Mouse (Mus musculus): ENCODE data around the gene Thy1. TPM values are rescaled to one million over a fixed set of nuclear protein-coding genes. Genes with fewer than 3 reads are reported as not detected.

The Thy1 gene
- total RNA-seq, 4 experiments from 2014 or later = 845 to 4,044 (median 2,168) TPM

- no peak for DNase-seq (ENCODE audit: low spot score in 2 of 2)
Observed at GRCm38 (mm10) chr9:44033957-44034727, 9.0 kb upstream of the Thy1 start.

- DNase-seq (ENCODE audit: low spot score in 2 of 2) = no peak
Observed at GRCm38 (mm10) chr9:44037106-44037505, 6.1 kb upstream of the Thy1 start.

- DNase-seq (ENCODE audit: low spot score in 2 of 2) = no peak
Observed at GRCm38 (mm10) chr9:44041511-44042395, 1.4 kb upstream of the Thy1 start.

- no peak for DNase-seq (ENCODE audit: low spot score in 2 of 2)
Observed at GRCm38 (mm10) chr9:44042396-44042680, 846 bp upstream of the Thy1 start.

- DNase-seq (ENCODE audit: low spot score in 2 of 2) = peak in 1 of 2 experiments; percentile 34
Observed at GRCm38 (mm10) chr9:44043708-44044425, 683 bp downstream of the Thy1 start.

- DNase-seq (ENCODE audit: low spot score in 2 of 2) = no peak
Observed at GRCm38 (mm10) chr9:44044426-44045157, 1.4 kb downstream of the Thy1 start.

GRCm38 (mm10) chr9:44045158-44045883 is 2.1 kb downstream of the Thy1 start:
- DNase-seq (ENCODE audit: low spot score in 2 of 2) = no peak

GRCm38 (mm10) chr9:44045884-44046272 is 2.7 kb downstream of the Thy1 start:
- DNase-seq (ENCODE audit: low spot score in 2 of 2) = no peak

GRCm38 (mm10) chr9:44046426-44046825 is 3.2 kb downstream of the Thy1 start:
- no peak for DNase-seq (ENCODE audit: low spot score in 2 of 2)

- no peak for DNase-seq (ENCODE audit: low spot score in 2 of 2)
Observed at GRCm38 (mm10) chr9:44047071-44047470, 3.9 kb downstream of the Thy1 start.

- no peak for DNase-seq (ENCODE audit: low spot score in 2 of 2)
Observed at GRCm38 (mm10) chr9:44047571-44048490, 4.6 kb downstream of the Thy1 start.

GRCm38 (mm10) chr9:44048541-44049380 is 5.6 kb downstream of the Thy1 start:
- peak in 1 of 2 experiments; percentile 49 for DNase-seq (ENCODE audit: low spot score in 2 of 2)

- no peak for DNase-seq (ENCODE audit: low spot score in 2 of 2)
Observed at GRCm38 (mm10) chr9:44049381-44050165, 6.4 kb downstream of the Thy1 start.

- DNase-seq (ENCODE audit: low spot score in 2 of 2) = no peak
Observed at GRCm38 (mm10) chr9:44052855-44053254, 9.7 kb downstream of the Thy1 start.

- no peak for DNase-seq (ENCODE audit: low spot score in 2 of 2)
Observed at GRCm38 (mm10) chr9:44053936-44054335, 10.8 kb downstream of the Thy1 start.

- no peak for DNase-seq (ENCODE audit: low spot score in 2 of 2)
Observed at GRCm38 (mm10) chr9:44058606-44059005, 15.4 kb downstream of the Thy1 start.

- no peak for DNase-seq (ENCODE audit: low spot score in 2 of 2)
Observed at GRCm38 (mm10) chr9:44065177-44065576, 22.0 kb downstream of the Thy1 start.

- peak; percentile 99 for DNase-seq (ENCODE audit: low spot score in 2 of 2)
Observed at GRCm38 (mm10) chr9:44066785-44067225, 23.6 kb downstream of the Thy1 start, which contains the start of gene Usp2. Usp2 (plus strand) TSS chr9:44067021.
